Mouse (Mus musculus) brain, embryonic 14.5 days (tissue): Measurements from ENCODE around the gene Agmo.

Source experiments
- CTCF ChIP-seq: fragments of 200-500 bp; IDR thresholded peaks from 2 replicates; pipeline ENCODE4 v1.5.1; 2012; ENCODE audit warnings: inconsistent platforms, mild to moderate bottlenecking, moderate library complexity, borderline replicate concordance; ENCODE audit not compliant: insufficient read depth, insufficient read length; ENCODE audit errors: extremely low read depth
- POLR2A ChIP-seq: fragments of 200-500 bp; IDR thresholded peaks from 2 replicates; pipeline ENCODE4 v1.6.1; 2012; ENCODE audit warnings: mild to moderate bottlenecking, inconsistent platforms, borderline replicate concordance; ENCODE audit not compliant: poor library complexity, insufficient read depth, insufficient read length, severe bottlenecking; ENCODE audit errors: extremely low read depth

DNA sequence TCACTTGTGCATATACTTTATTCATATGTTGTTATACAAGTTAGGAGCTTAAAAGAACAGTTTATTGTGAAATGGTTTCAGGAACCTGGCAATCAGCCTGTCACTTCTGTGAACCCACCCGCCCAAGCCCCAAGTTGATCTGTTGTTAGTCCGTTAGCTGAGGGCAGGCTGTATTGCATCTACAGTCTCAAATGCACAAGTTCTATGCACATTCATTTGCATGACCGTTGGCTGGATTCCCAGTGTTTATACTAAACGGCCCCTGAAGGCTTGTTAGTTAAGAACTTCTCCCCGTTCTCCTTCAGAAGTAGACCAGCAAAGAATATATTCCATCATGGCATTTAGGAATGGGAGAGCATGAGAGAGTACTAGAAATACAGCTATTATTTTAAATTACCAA is 102.8 kb downstream of the Agmo start:
- TF ChIP-seq POLR2A (no peak), CTCF (no peak)
